Mouse (Mus musculus) thymus, postnatal 36 days (tissue): ENCODE measurements at regions not wholly inside any gene's neighbourhood (a gene's known extent, or its start where the extent isn't known, plus 50 kb on each side); places are given as distances from the start of the nearest gene placed in this dataset.

Experiments used
- DNase-seq, 2 experiments: peaks; one replicate each; pipeline ENCODE4 v3.0.0; 2022; ENCODE audit warnings: mixed read lengths in 2 of 2

GRCm38 (mm10) chr8:25389371-25389855 is 565.2 kb upstream of the Adam5 start:
- no peak for DNase-seq

- no peak for DNase-seq
Measured at GRCm38 (mm10) chr8:25388811-25389210, 564.6 kb upstream of the Adam5 start.

DNA sequence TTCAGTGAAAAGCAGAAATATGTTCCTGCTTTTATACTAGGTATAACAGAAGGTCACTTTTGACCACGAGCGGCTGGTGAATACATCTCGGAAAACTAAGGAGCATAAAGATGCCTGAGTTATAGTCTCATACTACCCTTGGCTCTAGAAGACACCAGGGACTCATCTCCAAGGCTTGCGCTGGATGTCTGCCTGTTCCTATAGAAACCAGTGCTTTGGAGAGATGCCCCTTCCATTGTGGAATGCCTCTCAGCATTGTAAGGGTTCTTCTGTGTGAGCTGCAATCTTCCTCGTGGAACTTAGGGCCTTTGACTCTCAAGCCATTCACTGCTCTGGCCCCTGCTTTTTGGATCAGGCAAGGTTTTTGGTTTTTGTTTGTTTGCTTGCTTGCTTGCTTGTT is 561.0 kb upstream of the Adam5 start:
- DNase-seq, result no peak

GRCm38 (mm10) chr8:25384591-25384990 is 560.4 kb upstream of the Adam5 start:
- DNase-seq, result no peak

GRCm38 (mm10) chr8:25373276-25373675 is 549.1 kb upstream of the Adam5 start:
- DNase-seq, result no peak

- DNase-seq, result peak; percentile 20 to 38
Measured at GRCm38 (mm10) chr8:25370947-25371346, 546.8 kb upstream of the Adam5 start.

DNA sequence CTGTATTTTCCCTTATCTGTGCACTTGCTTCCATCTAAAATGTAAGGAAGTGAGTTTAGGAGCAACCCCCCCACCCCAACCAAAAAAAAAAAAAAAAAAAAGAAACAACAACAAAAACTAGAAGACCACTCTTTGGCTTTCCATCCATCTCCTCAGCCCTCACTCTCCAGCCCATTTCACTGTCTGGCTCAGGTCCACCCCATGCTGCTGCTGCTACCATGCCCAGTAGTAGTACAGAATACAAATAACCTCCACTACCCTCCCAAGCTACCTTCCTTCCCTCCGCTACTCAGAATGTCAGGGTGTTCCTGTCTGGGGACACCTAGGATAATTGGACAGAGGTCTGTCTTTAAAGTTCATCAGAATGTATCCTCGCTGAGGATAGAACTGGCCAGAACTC is 545.2 kb upstream of the Adam5 start:
- DNase-seq, result no peak

DNA sequence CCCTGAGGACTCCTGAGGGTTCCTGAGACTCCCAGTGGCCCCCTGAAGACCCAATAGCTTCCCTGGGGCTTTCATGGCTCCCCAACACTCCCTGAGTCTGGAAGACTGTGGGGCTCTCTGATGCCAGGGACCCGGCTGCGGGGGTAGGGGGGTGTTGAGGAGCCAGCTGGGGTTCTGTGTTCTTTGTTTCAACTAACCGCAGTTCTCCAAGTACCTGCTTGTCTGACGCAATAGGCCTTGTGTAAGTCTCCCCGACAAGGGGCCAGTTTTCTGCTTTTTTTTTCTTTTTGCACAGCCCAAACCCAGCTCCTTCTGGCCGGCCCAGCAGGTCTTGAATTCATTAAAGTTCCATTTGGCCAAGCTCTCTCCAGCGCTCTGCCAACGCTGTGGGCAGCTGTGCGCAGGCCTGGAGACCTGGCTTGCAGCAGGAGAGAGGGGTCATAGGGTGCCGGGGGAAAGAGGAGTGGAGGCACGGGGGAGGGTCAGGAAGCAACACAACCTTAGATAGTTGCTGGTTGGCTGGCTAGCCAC is 544.5 kb upstream of the Adam5 start:
- DNase-seq, result peak; percentile 17 to 36

DNA sequence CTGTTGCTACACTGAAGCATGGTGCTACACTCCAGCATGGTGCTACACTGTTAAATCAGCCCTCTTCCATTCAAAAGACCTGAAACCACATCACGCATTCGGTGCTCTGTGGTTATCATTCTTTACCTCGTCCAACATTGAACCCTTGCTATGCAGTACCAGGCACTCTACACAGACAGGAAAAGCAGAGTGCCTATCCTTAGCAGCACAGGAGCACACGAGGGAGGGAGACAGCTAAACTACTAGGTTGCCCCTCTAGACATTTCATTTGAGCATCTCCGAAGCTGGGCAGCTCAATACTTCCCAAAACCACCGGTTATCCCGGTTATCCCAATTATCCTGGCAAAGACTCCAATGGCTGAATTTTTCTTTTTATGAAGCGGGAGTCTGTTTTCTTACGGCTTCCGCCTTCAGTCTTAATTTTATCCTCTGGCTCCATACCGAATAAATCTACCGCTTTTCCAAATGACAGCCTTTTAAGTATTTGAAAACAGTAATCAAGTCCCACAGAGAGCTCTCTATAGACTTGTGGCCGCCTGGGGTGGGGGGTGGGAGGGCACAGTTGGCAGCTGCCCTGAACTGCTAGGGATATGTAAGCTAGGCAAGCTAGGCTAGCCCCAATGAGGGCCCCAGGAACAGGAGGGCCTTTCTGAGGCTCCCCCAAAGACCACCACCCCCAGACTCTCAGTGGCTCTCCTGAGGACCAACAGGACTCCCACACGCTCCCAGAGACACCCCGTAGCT is 543.8 kb upstream of the Adam5 start:
- DNase-seq, result no peak

GRCm38 (mm10) chr8:25366181-25366580 is 542.0 kb upstream of the Adam5 start:
- DNase-seq, result no peak

DNA sequence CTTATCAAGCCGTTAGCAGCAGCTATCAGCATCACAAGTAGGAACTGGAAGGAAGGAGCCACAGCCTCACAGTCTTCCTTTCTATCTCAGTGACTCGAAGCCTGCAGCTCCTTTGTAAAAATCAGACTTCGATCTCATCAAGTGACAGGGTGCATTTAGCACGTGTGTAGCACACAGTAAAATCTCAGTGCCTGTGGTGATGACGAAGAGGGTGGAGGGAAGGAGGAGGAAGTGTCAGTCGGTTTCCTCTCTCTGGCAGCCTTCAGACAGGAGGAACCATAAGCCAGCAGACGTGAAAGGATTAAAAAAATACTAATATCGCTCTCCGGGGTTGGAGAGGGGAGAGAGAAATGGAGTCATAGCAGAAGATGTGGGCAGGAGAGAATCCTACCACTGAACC is 538.5 kb upstream of the Adam5 start:
- no peak for DNase-seq

DNA sequence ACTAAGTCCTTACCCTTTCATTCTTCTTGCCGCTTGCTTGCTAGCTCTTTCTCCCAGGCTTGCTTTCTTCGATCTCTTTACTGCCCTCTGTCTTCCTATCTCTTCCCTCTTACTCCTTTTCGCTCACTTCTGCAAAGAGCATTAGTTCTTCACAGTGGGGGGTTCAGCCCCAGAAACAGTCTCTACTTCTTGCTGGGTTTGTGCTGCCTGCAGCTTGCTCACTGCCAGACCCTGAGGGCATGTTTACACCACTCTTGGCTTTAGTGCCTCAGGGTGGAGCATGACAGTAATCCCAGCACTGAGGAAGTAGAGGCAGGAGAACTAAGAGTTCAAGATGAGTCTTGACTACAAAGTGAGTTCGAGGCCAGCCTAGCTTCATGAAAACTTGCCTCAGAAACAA is 538.0 kb upstream of the Adam5 start:
- DNase-seq, result no peak

GRCm38 (mm10) chr8:25361420-25361819 is 537.3 kb upstream of the Adam5 start:
- no peak for DNase-seq

GRCm38 (mm10) chr8:25358539-25359165 is 534.5 kb upstream of the Adam5 start:
- DNase-seq, result no peak

- DNase-seq, result peak in 1 of 2 experiments; percentile 25
Measured at GRCm38 (mm10) chr8:25353822-25354770, 529.9 kb upstream of the Adam5 start.

DNA sequence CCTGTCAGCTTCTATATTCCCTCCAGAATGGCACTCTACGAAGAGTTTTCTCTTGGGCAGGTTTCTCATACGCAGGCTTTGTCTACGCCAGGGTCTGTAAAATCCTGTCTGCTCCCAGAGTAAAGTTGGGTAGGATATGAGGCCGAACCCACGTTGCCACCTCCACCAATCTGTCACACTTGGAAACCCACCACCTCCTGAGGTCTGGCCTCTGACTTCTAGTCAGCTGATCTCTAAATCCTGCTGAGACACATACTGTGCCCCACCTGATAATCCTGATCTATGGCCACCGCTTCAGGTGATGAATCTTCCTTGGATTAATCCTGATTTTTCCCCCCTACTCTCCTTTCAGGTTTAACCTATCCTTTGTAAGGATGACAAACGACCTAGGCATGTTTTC is 529.2 kb upstream of the Adam5 start:
- DNase-seq, result no peak

- no peak for DNase-seq
Measured at GRCm38 (mm10) chr8:25348003-25348683, 524.0 kb upstream of the Adam5 start.

- no peak for DNase-seq
Measured at GRCm38 (mm10) chr8:25343160-25343602, 519.0 kb upstream of the Adam5 start.

DNA sequence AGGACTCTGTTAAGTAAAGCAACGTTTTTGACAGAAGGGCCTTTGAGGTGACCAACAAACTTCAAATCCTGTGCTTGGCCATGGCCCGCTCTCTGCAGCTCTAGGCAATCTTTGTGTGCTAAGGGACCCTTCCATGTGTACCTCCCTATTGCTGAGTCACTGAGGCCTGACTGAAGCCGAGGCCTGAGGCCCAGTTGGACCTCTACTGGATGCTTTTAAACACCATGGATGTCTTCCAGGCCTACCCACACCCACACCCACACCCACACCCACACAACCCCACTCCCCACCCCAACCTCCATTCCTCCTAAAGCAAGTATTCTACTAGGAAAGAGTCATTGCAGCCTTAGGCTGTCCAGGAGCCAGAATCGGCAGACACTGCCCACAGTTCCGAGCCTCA is 518.3 kb upstream of the Adam5 start:
- DNase-seq, result no peak

- DNase-seq, result no peak
Measured at GRCm38 (mm10) chr8:25341225-25341624, 517.1 kb upstream of the Adam5 start.

- DNase-seq, result no peak
Measured at GRCm38 (mm10) chr8:25340729-25341128, 516.6 kb upstream of the Adam5 start.

DNA sequence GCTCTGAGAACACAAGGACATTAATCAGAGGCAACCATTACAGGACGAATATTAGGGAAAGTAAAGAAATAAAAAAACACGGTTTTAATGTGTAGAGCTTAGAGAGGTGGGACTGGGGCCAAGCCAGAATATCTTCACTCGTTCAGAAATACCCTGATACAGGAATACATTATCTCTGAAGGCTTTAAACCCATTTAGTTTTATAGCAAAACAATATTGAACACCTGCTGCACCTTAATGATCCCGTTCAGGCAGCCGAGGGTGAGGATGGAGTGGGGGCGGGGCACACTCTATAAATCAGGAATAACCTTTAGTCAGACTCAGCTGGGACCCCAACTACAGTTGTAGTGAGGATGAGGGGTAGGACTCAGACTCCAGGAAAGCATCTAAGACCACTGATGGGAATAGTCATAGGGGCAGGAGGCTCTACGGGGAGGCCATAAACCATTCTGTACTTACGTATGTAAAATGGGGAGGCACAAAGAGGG is 508.0 kb upstream of the Adam5 start:
- no peak for DNase-seq
